Mouse (Mus musculus): ENCODE measurements around the gene Slc11a1.

GRCm38 (mm10) chr1:74379058-74379504 is 4.1 kb downstream of the Slc11a1 start:
- TF ChIP-seq CTCF (IDR thresholded peaks at IDR 0.05; ENCODE audit: low read depth, low read length) (no peak), POLR2A (IDR thresholded peaks at IDR 0.05; ENCODE audit: extremely low read depth, insufficient read depth, low read length) (no peak)
